Mouse (Mus musculus): ENCODE results near the gene Sh2d7. TPM values are rescaled to one million over a fixed set of nuclear protein-coding genes. Genes with fewer than 3 reads are reported as not detected.
A peak's percentile ranks its signal among the peaks of the same experiment; 100 is the strongest.
"Not testable (repeated sequence)": the region's sequence is repeated elsewhere in the genome, so short reads cannot be mapped to it uniquely, and the experiment has no call there.

Gene Sh2d7
- polyA plus RNA-seq, 1 experiment: 0.06 TPM

GRCm38 (mm10) chr9:54544212-54544953 lies 5.6 kb downstream of the Sh2d7 start:
- no peak for DNase-seq (ENCODE audit: extremely low spot score in 1 of 2, low spot score in 1 of 2)

GRCm38 (mm10) chr9:54544954-54545315 lies 6.2 kb downstream of the Sh2d7 start:
- no peak for DNase-seq (ENCODE audit: extremely low spot score in 1 of 2, low spot score in 1 of 2)

DNA sequence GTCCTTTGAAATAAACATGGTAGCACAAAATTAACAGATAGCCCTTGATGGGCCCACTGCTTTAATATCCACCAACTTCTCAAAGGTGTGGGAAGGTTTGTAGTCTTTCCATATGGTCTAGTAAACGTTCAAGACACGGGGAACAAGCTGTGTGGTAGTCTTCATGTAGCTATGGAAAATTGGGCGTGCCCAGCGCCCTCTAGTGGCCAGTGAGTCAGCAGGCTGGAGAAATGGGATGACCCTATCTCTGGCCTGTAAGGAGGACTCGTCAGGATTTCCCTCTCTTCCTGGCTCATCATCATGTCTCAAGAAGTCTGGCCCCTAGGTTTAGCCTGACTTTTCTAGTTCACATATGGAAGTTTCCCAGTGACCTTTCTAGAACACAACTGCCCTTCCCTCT lies 8.8 kb downstream of the Sh2d7 start:
- peak in 1 of 2 experiments; percentile 79 for DNase-seq (ENCODE audit: extremely low spot score in 1 of 2, low spot score in 1 of 2)

- DNase-seq (ENCODE audit: extremely low spot score in 1 of 2, low spot score in 1 of 2): no peak
Observed at GRCm38 (mm10) chr9:54549433-54549832, 10.6 kb downstream of the Sh2d7 start.

GRCm38 (mm10) chr9:54552409-54552808 lies 13.6 kb downstream of the Sh2d7 start:
- DNase-seq (ENCODE audit: extremely low spot score in 1 of 2, low spot score in 1 of 2): peak; percentile 44 to 48

GRCm38 (mm10) chr9:54555044-54555443 lies 16.3 kb downstream of the Sh2d7 start:
- DNase-seq (ENCODE audit: extremely low spot score in 1 of 2, low spot score in 1 of 2): no peak

- DNase-seq (ENCODE audit: extremely low spot score in 1 of 2, low spot score in 1 of 2): no peak
Observed at GRCm38 (mm10) chr9:54558731-54559130, 19.9 kb downstream of the Sh2d7 start.

DNA sequence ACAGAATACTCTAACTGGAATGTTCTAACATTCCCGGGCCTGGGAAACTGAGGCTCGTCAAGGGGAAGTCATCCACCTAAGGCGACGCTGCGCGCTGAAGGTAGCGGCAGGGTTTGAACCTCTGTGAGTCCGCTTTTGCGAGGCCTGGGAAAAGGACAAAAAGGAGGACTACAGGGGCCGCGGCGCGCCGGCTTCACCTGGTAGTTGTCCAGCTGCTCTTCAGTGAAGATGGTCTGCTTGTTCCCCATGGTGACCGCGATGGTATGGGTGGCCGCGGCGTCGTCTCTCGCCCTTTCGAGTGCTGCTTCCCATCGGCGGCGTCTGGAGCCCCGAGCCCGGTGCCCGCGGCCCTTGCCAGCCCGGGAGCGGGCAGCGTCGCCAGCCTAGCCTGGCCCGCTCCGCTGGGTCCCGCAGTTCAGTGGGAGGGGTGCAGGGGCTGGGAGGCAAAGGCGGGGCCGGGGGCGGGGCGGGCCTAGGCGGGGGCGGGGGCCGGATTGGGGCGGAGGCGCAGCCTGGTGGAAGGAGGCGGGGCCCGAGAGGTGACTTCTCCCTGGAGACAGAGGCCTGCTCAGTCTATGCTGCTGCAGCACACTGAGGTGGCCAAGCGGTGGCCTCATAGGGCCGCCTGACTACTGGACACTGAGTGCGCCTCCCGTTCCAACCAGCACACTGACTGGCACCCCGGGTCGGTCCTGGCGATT lies 21.1 kb downstream of the Sh2d7 start, which contains the start of gene Cib2:
Gene Cib2, minus strand, starts transcription at position 448 of the 701 bp plus-strand sequence.
- peak; percentile 53 to 70 for DNase-seq (ENCODE audit: extremely low spot score in 1 of 2, low spot score in 1 of 2)

- no peak for DNase-seq (ENCODE audit: extremely low spot score in 1 of 2, low spot score in 1 of 2)
Observed at GRCm38 (mm10) chr9:54560831-54561601, 22.2 kb downstream of the Sh2d7 start.

DNA sequence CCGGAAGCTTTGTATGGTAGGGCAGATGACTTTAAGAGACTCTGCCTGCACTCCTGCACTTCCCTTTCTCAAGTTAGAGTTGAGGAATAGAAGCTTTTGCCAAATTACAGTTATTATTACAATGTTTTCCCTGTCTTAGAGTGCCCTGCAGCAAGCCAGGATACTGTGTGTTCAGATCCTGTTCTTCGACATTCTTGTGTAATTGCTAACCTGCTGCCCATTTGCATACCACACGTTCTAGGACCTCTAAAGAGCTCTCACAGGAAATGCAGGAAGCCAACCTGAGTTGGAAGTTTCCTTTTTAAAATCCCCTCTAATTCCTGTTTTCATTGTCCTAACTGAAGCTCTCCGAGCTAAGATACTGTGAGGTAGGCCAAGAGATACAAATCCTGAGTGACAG lies 28.2 kb downstream of the Sh2d7 start:
- no peak for DNase-seq (ENCODE audit: extremely low spot score in 1 of 2, low spot score in 1 of 2)

- no peak for DNase-seq (ENCODE audit: extremely low spot score in 1 of 2, low spot score in 1 of 2)
Observed at GRCm38 (mm10) chr9:54568732-54569131, 29.9 kb downstream of the Sh2d7 start.

DNA sequence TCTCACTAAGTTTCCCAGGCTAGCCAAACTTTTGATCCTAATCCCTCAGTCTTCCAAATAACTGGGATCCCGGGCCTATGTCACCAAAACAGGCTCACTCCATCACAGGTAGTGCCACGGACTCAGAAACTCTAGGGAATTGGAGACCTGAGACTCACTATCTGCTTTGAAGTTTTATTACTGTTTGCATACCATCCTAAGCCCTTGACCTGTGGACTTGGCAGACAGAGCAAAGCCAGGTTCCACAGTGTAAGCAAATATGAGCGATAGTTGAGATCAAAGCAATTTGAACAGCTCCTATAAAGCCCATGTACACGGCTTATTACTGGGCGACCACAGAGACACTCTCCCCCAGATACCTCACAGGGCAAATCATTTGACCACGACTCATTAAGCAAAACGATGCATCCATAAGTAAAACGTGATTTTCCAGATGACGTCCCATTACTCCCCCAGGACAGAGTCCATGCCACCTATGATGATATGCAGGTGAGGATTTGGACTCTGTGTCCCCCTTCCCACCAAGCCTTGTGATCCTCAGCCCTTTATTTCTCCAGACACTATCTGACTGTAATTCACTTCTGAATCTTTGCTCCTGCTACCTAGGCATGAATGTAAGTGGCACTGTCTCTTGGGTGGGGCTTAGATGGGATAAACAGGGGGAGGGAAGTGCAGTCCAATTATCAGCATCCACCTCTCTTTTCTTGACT lies 32.5 kb downstream of the Sh2d7 start:
- DNase-seq (ENCODE audit: extremely low spot score in 1 of 2, low spot score in 1 of 2): no peak

- DNase-seq (ENCODE audit: extremely low spot score in 1 of 2, low spot score in 1 of 2): no peak
Observed at GRCm38 (mm10) chr9:54583712-54584111, 44.9 kb downstream of the Sh2d7 start.

DNA sequence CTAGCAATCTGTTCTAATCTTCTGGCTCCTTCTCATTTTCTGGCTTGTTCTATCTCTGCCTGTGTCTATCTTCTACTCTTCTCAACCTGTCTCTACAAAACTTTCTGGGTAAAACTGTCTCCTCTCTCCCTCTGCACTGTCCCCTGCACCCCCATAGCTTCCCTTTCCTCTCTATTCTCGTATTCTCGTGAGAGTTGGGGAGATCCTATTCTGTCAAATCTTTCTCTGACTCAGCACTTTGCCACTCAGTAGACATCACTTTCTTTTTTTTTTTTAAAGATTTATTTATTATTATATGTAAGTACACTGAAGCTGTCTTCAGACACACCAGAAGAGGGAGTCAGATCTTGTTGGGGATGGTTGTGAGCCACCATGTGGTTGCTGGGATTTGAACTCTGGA lies 45.3 kb downstream of the Sh2d7 start:
- DNase-seq (ENCODE audit: extremely low spot score in 1 of 2, low spot score in 1 of 2): not testable (repeated sequence)

- no peak for DNase-seq (ENCODE audit: extremely low spot score in 1 of 2, low spot score in 1 of 2)
Observed at GRCm38 (mm10) chr9:54585839-54586198, 47.0 kb downstream of the Sh2d7 start.

DNA sequence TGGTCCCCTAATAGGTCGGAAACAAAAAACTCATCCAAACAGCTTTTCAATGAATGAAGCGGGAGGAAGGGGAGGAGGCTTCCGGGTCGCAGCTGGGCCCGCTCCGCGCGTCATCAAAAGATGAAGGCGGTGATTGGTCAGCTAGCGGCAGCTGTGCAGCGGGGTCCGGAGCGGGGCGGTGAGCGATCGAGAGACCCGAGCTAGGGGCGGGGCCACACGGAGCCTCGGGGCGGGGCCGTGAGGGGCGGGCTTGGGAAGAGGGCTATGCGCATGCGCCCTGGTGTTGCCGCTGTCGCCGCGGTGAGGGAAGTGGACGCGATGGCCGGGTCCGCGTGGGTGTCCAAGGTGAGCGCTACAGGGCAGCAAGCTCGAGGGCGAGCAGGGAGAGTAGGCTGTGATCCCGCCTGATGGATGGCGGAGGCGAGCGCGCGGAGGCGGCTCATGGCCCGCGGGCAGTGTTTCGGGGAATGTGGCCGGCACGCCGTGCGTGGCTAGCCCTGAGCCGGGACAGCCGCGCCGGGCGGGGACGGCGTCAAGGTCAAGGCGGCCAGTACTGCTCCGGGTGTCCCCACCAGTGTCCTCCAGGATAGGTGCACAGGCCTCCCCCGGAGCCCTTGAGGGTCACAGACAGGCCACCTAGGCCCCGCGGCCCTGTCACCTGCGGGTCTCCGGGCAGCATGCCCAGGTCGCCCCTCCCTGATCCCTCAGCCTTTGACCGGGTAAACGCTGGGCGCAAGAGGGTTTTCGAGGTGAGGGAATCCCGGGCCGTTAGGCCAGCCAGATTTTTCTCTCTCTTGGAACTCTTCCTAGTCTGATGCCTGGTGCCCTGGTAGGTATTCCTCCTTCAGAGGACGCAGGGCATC lies 47.6 kb downstream of the Sh2d7 start, which contains the start of gene Idh3a:
Gene Idh3a, plus strand, starts transcription at position 136 of the 863 bp plus-strand sequence.
- peak; percentile 95 to 98 for DNase-seq (ENCODE audit: extremely low spot score in 1 of 2, low spot score in 1 of 2)

DNA sequence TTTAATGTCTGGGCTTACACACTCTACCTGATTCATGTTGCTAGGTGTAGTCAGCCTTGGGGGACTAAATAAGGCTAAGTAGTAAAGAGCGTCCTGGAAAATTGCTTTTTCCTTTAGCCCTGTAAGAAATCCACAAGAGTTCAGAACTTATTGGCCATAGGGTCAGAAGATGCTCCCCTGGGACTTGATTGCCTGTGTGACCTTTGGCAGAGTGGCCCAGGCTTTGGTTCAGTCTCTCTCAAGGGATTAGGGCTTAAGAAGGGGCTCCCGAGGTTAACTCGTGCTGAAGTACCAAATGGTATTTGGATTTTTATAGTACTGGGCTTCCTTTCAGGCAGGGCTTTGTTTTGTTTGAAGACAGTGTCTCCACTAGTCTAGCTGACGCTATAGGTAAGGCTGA lies 49.1 kb downstream of the Sh2d7 start:
- DNase-seq (ENCODE audit: extremely low spot score in 1 of 2, low spot score in 1 of 2): no peak

DNA sequence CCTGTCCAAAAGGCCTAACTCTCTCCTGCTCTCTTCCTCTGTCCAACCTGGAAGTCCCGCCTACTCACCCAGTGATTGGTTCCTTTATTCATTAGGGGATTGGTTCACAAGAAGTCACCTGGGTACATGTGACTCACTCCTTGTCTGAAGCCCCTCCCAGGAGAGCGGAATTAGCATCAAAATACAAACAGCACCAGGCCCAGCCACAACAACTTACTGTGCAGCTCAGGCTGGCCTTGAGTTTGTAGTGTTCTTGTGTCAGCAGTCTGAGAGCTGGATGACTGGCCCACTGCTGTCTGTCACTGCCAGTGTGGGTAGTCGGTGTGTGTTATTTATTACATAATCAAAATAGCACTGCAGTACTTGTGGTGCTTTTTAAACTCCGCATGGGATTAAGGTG lies 54.9 kb downstream of the Sh2d7 start:
- not testable (repeated sequence) for DNase-seq (ENCODE audit: extremely low spot score in 1 of 2, low spot score in 1 of 2)
